Mouse (Mus musculus) spleen, adult 2 months (tissue): ENCODE data around the gene Rcn3.

ENCODE experiments used
- CTCF ChIP-seq: fragments of 200-500 bp; IDR thresholded peaks from 2 replicates; pipeline ENCODE4 v1.5.1; 2011; ENCODE audit warnings: mild to moderate bottlenecking, inconsistent platforms; ENCODE audit not compliant: insufficient read depth, insufficient read length, insufficient replicate concordance; ENCODE audit errors: extremely low read depth
- POLR2A ChIP-seq: fragments of 200-500 bp; IDR thresholded peaks from 2 replicates; pipeline ENCODE4 v1.6.1; 2011; ENCODE audit warnings: low read depth, low read length, inconsistent platforms

GRCm38 (mm10) chr7:45112529-45112928 lies 20.5 kb upstream of the Rcn3 start:
- TF ChIP-seq POLR2A (no peak), CTCF (no peak)
